Mouse (Mus musculus): Measurements from ENCODE around the gene Gne.

DNA sequence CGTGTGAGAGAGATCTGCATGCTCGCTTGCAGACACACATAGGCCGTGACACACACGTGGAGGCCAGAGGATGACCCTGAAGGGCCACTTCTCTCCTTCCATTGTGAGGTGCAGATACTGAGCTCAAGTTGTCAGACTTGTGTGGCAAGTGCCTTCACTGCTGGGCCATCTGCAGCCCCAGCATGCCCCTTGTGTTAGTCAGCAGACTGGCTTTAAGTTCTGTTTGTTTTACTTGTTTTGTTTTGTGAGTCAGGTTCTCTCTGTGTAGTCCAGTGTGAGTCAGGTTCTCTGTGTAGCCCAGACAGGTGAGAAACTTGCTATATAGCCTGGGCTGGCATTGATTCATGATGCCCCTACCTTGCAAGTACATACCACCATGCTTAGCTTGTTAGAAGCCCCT lies 10.5 kb upstream of the Gne start:
- no peak for TF ChIP-seq CTCF (IDR thresholded peaks at IDR 0.05; ENCODE audit: low read depth, low read length)
- TF ChIP-seq POLR2A (IDR thresholded peaks at IDR 0.05; ENCODE audit: borderline replicate concordance, low read depth, low read length) = no peak
